Mouse (Mus musculus) midbrain, embryonic 16.5 days (tissue): ENCODE results near the gene Rell1. TPM values are rescaled to one million over a fixed set of nuclear protein-coding genes. Genes with fewer than 3 reads are reported as not detected.

ENCODE experiments used
- ATAC-seq: fragments of 200-750 bp; cut with Nextera tagmentation; 2 replicates; pipeline ENCODE4 v1.8.0; 2017; ENCODE audit warnings: moderate TSS enrichment
- H3K27ac ChIP-seq: fragments of 300-500 bp; sonication (generic); 2 replicates; pipeline ENCODE4 v1.5.1; 2014; ENCODE audit warnings: mild to moderate bottlenecking, low read length, mixed read lengths
- H3K27me3 ChIP-seq: fragments of 300-500 bp; sonication (generic); 2 replicates; pipeline ENCODE4 v1.6.1; 2014; ENCODE audit warnings: low read depth, low read length, mixed read lengths; ENCODE audit not compliant: control insufficient read depth, insufficient read depth
- H3K36me3 ChIP-seq: fragments of 300-500 bp; sonication (generic); 2 replicates; pipeline ENCODE4 v1.6.1; 2014; ENCODE audit warnings: mild to moderate bottlenecking, low read length, moderate library complexity, mixed read lengths; ENCODE audit not compliant: control insufficient read depth, insufficient read depth
- H3K4me1 ChIP-seq: fragments of 300-500 bp; sonication (generic); 2 replicates; pipeline ENCODE4 v1.6.1; 2014; ENCODE audit warnings: mild to moderate bottlenecking, low read length, mixed read lengths; ENCODE audit not compliant: control insufficient read depth, insufficient read depth
- H3K4me2 ChIP-seq: fragments of 300-500 bp; sonication (generic); 2 replicates; pipeline ENCODE4 v1.6.1; 2014; ENCODE audit warnings: mild to moderate bottlenecking, low read length, mixed read lengths
- H3K4me3 ChIP-seq: fragments of 300-500 bp; sonication (generic); 2 replicates; pipeline ENCODE4 v1.5.1; 2014; ENCODE audit warnings: low read depth, mild to moderate bottlenecking, low read length, moderate library complexity, mixed read lengths
- H3K9ac ChIP-seq: fragments of 300-500 bp; sonication (generic); 2 replicates; pipeline ENCODE4 v1.6.1; 2014; ENCODE audit warnings: low read depth, low read length, mixed read lengths
- H3K9me3 ChIP-seq: fragments of 300-500 bp; sonication (generic); replicated peaks from 2 replicates; pipeline ENCODE4 v1.6.1; 2014; ENCODE audit warnings: mild to moderate bottlenecking, low read length, mixed read lengths; ENCODE audit not compliant: control insufficient read depth, poor library complexity, severe bottlenecking
- WGBS: fragments of 180-500 bp; shearing (Covaris S2); extraction: QIAGEN DNeasy Blood & Tissue Kit; methylation state at CpG from one replicate; pipeline ENCODE4 v1.1.7; 2014; 5-methylcytosine and 5-hydroxymethylcytosine counted together
- polyA plus RNA-seq: library from polyadenylated mRNA; unstranded; fragments of >200 nt; fragmentation: Nextera tagmentation; extraction: Ambion mirVana; gene quantifications from 2 replicates; pipeline ENCODE4 v1.2.1, GENCODE M21; 2015

The Rell1 gene
- polyA plus RNA-seq, 1 experiment from 2014 or later, result 7.9 TPM

GRCm38 (mm10) chr5:63891912-63892311, 76.8 kb downstream of the Rell1 start:
- ATAC-seq, result no peak
- H3K9ac ChIP-seq, result no peak overlapping the region
- H3K4me2 ChIP-seq, result no peak overlapping the region
- WGBS, result 88% methylated on average over 6 of the region's 6 CpGs
- H3K27ac ChIP-seq, result no peak overlapping the region
- no peaks in the 10 kb centered on the region for H3K4me1 ChIP-seq
- no peaks in the 10 kb centered on the region for H3K9me3 ChIP-seq
- no peaks in the 10 kb centered on the region for H3K27me3 ChIP-seq
- no peak overlapping the region for H3K4me3 ChIP-seq
- no peaks in the 10 kb centered on the region for H3K36me3 ChIP-seq

- no peak for ATAC-seq
- Histone ChIP-seq H3K4me1 (no peaks in the 10 kb centered on the region), H3K9me3 (no peaks in the 10 kb centered on the region), H3K9ac (no peak overlapping the region), H3K27me3 (no peaks in the 10 kb centered on the region), H3K27ac (no peak overlapping the region), H3K4me3 (no peak overlapping the region), H3K36me3 (no peaks in the 10 kb centered on the region), H3K4me2 (no peak overlapping the region)
- WGBS, result 73% methylated on average over 4 of the region's 4 CpGs
Observed at GRCm38 (mm10) chr5:63891241-63891640, 77.5 kb downstream of the Rell1 start.

GRCm38 (mm10) chr5:63887111-63887510, 81.6 kb downstream of the Rell1 start:
- Histone ChIP-seq H3K4me3 (no peak overlapping the region), H3K27ac (no peak overlapping the region), H3K27me3 (no peaks in the 10 kb centered on the region), H3K36me3 (no peaks in the 10 kb centered on the region), H3K9ac (no peak overlapping the region), H3K9me3 (no peaks in the 10 kb centered on the region), H3K4me2 (no peak overlapping the region), H3K4me1 (no peaks in the 10 kb centered on the region)
- WGBS, result 96% methylated on average over 4 of the region's 4 CpGs
- no peak for ATAC-seq

GRCm38 (mm10) chr5:63886709-63887108, 82.0 kb downstream of the Rell1 start:
- Histone ChIP-seq H3K36me3 (no peaks in the 10 kb centered on the region), H3K4me1 (no peaks in the 10 kb centered on the region), H3K9ac (no peak overlapping the region), H3K9me3 (no peaks in the 10 kb centered on the region), H3K27me3 (no peaks in the 10 kb centered on the region), H3K27ac (no peak overlapping the region), H3K4me3 (no peak overlapping the region), H3K4me2 (no peak overlapping the region)
- 36% methylated on average over 6 of the region's 6 CpGs for WGBS
- no peak for ATAC-seq

- Histone ChIP-seq H3K27ac (no peak overlapping the region), H3K9me3 (no peaks in the 10 kb centered on the region), H3K4me3 (no peak overlapping the region), H3K9ac (no peak overlapping the region), H3K27me3 (no peaks in the 10 kb centered on the region), H3K4me2 (no peak overlapping the region), H3K4me1 (no peaks in the 10 kb centered on the region), H3K36me3 (no peaks in the 10 kb centered on the region)
- WGBS, result 88% methylated on average over 5 of the region's 5 CpGs
- ATAC-seq, result no peak
Observed at GRCm38 (mm10) chr5:63886292-63886691, 82.4 kb downstream of the Rell1 start.

GRCm38 (mm10) chr5:63879026-63879425, 89.7 kb downstream of the Rell1 start:
- peaks cover 3% of the 10 kb centered on the region; the same call in 1 of the 2 replicates for H3K4me1 ChIP-seq
- H3K27me3 ChIP-seq, result no peaks in the 10 kb centered on the region
- H3K4me2 ChIP-seq, result no peak overlapping the region

GRCm38 (mm10) chr5:63876081-63876480, 92.6 kb downstream of the Rell1 start:
- Histone ChIP-seq H3K36me3 (no peaks in the 10 kb centered on the region), H3K27ac (no peak overlapping the region), H3K9ac (no peak overlapping the region), H3K4me3 (no peak overlapping the region), H3K9me3 (no peaks in the 10 kb centered on the region), H3K27me3 (no peaks in the 10 kb centered on the region), H3K4me1 (peaks cover 10% of the 10 kb centered on the region; the same call in 1 of the 2 replicates), H3K4me2 (no peak overlapping the region)
- ATAC-seq, result no peak
- WGBS, result 90% methylated on average over 4 of the region's 4 CpGs

More at GRCm38 (mm10) chr5:63879026-63879425, 89.7 kb downstream of the Rell1 start:
- H3K9ac ChIP-seq, result no peak overlapping the region
- no peaks in the 10 kb centered on the region for H3K36me3 ChIP-seq
- no peaks in the 10 kb centered on the region for H3K9me3 ChIP-seq
- no peak overlapping the region for H3K27ac ChIP-seq
- peak; percentile 40; the same call in 1 of the 2 replicates for ATAC-seq
- no peak overlapping the region for H3K4me3 ChIP-seq
- WGBS, result 47% methylated on average over 10 of the region's 10 CpGs

- Histone ChIP-seq H3K27me3 (no peaks in the 10 kb centered on the region), H3K4me3 (no peak overlapping the region), H3K9me3 (no peaks in the 10 kb centered on the region), H3K36me3 (no peaks in the 10 kb centered on the region), H3K27ac (no peak overlapping the region), H3K4me2 (no peak overlapping the region), H3K4me1 (peaks cover 10% of the 10 kb centered on the region; the same call in 1 of the 2 replicates), H3K9ac (no peak overlapping the region)
- no peak for ATAC-seq
- WGBS, result 67% methylated on average over 16 of the region's 16 CpGs
Observed at GRCm38 (mm10) chr5:63874880-63875279, 93.8 kb downstream of the Rell1 start.

GRCm38 (mm10) chr5:63872176-63872932, 96.3 kb downstream of the Rell1 start:
- Histone ChIP-seq H3K27me3 (no peaks in the 10 kb centered on the region), H3K4me3 (no peak overlapping the region), H3K4me2 (no peak overlapping the region), H3K27ac (peak overlapping the region; percentile 29; the same call in 1 of the 2 replicates), H3K4me1 (peaks cover 7% of the 10 kb centered on the region; the same call in 1 of the 2 replicates), H3K36me3 (no peaks in the 10 kb centered on the region), H3K9ac (no peak overlapping the region), H3K9me3 (no peaks in the 10 kb centered on the region)
- WGBS, result 26% methylated on average over 17 of the region's 17 CpGs
- ATAC-seq, result peak; percentile 84
